In the genomic region with DNA sequence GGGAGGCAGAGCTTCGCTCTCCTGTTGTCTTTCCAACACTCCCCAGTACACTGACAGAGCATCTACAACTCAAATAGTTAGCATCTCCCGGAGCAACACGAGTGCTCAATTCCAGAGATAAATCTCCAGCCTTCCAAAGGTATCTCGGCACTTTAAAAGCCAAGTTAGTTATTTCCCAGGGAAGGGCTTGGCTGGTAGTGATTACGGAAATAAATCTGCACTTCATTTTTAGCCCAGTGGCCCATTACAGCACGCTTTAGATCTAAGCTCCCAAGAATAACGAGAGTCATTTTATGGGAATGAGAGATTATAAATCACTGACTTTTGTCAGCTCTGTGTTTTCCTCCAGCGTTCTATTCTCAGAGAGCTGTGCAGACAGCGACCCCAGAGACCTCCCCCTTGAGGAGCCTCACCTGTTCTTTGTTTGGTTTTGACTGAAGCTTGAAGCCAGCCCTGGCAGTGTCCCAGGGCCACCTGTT, we compare ENCODE assay signal across 12 mouse cellular contexts.
A peak's percentile ranks its signal among the peaks of the same experiment; 100 is the strongest.
DNase-seq lines count a peak whose midpoint lies in the region; ATAC-seq and TF ChIP-seq lines count a peak whose summit lies in the region.
"Had no signal": no experiment of that assay in that cellular context is flagged by ENCODE, and none has a peak within 500 bp of the region (broad histone marks: within the 10 kb centered on the region; RNA-seq: fewer than 3 reads in every experiment).

No protein-coding gene starts in this region.

- 20% methylated on average over 9 of the region's 9 CpGs for WGBS in heart, postnatal 0 days
- WGBS in neural tube, embryonic 14.5 days = 10% methylated on average over 9 of the region's 9 CpGs

- peak overlapping the region; percentile 43; the same call in 1 of the 2 replicates for H3K27ac ChIP-seq in heart, postnatal 0 days (ENCODE audit: low read depth)
- H3K27ac ChIP-seq in neural tube, embryonic 14.5 days (ENCODE audit: low read depth, low read length) = peak overlapping the region; percentile 55; the same call in 1 of the 2 replicates
- H3K27ac ChIP-seq: midbrain, embryonic 12.5 days had no signal

- H3K4me3 ChIP-seq in heart, postnatal 0 days (ENCODE audit: low read depth, low read length) = no peak overlapping the region
- H3K4me3 ChIP-seq in neural tube, embryonic 14.5 days (ENCODE audit: low read depth, low read length) = no peak overlapping the region
- H3K4me3 ChIP-seq: midbrain, embryonic 12.5 days had no signal

- no peak for ATAC-seq in heart, postnatal 0 days (ENCODE audit: insufficient read depth, low read depth)
- ATAC-seq in neural tube, embryonic 14.5 days (ENCODE audit: low read depth) = peak; percentile 79; the same call in 1 of the 2 replicates

- H3K9ac ChIP-seq in heart, postnatal 0 days (replicated peaks; ENCODE audit: low read depth, low read length) = no peak overlapping the region
- H3K9ac ChIP-seq in neural tube, embryonic 14.5 days (replicated peaks; ENCODE audit: low read depth, low read length) = no peak overlapping the region
- H3K9ac ChIP-seq: midbrain, embryonic 12.5 days had no signal

- no peak for TF ChIP-seq CTCF in heart, postnatal 0 days (IDR thresholded peaks at IDR 0.05; ENCODE audit: low read depth)

- no peak overlapping the region; the same call in 1 of the 2 replicates for H3K4me2 ChIP-seq in heart, postnatal 0 days (ENCODE audit: low read depth, low read length)
- no peak overlapping the region for H3K4me2 ChIP-seq in neural tube, embryonic 14.5 days (ENCODE audit: low read depth, low read length)
- H3K4me2 ChIP-seq: midbrain, embryonic 12.5 days had no signal

- intact Hi-C loops in heart, postnatal 25 days (cut with DNase I) = loop anchor here (10.0 kb wide), 1 partner anchor 121 kb away; no protein-coding TSS in a partner anchor
- intact Hi-C loops in gastrocnemius, postnatal 36 days (cut with DNase I) = no loop called here

- peaks cover 11% of the 10 kb centered on the region for H3K4me1 ChIP-seq in heart, postnatal 0 days (ENCODE audit: control insufficient read depth, insufficient read depth)
- H3K4me1 ChIP-seq in neural tube, embryonic 14.5 days (ENCODE audit: control insufficient read depth, insufficient read depth, low read length) = peaks cover 6% of the 10 kb centered on the region; the same call in 1 of the 2 replicates

- no peaks in the 10 kb centered on the region for H3K9me3 ChIP-seq in heart, postnatal 0 days (replicated peaks; ENCODE audit: control insufficient read depth, low read length)
- no peaks in the 10 kb centered on the region for H3K9me3 ChIP-seq in neural tube, embryonic 14.5 days (ENCODE audit: control insufficient read depth, low read length)
- H3K9me3 ChIP-seq: midbrain, embryonic 12.5 days had no signal

- no peak for TF ChIP-seq EP300 in heart, postnatal 0 days (IDR thresholded peaks at IDR 0.05; ENCODE audit: low read depth)

- peak; percentile 6 for DNase-seq in heart, adult 8-10 months (ENCODE audit: low spot score)
- DNase-seq in heart, postnatal 25 days (ENCODE audit: low spot score) = no peak
- peak; percentile 4 for DNase-seq in kidney, postnatal 14 days
- no peak for DNase-seq in kidney, postnatal 36 days
- DNase-seq in heart, postnatal 0 days (ENCODE audit: low spot score) = no peak
- no peak for DNase-seq in gastrocnemius, postnatal 36 days
- no peak for DNase-seq in Muller cell, postnatal 12 days (ENCODE audit: inconsistent ontology term)
- DNase-seq: adrenal gland, adult 8-10 months; B cell, adult 2 months; retina, postnatal 1 day had no signal

- H3K27me3 ChIP-seq in heart, postnatal 0 days (ENCODE audit: control insufficient read depth, insufficient read depth, low read length) = no peaks in the 10 kb centered on the region
- H3K27me3 ChIP-seq in neural tube, embryonic 14.5 days (ENCODE audit: control insufficient read depth, insufficient read depth, low read length) = no peaks in the 10 kb centered on the region
- H3K27me3 ChIP-seq: midbrain, embryonic 12.5 days had no signal

- no peaks in the 10 kb centered on the region for H3K36me3 ChIP-seq in heart, postnatal 0 days (replicated peaks; ENCODE audit: control insufficient read depth, insufficient read depth, low read length)
- no peaks in the 10 kb centered on the region for H3K36me3 ChIP-seq in neural tube, embryonic 14.5 days (ENCODE audit: control insufficient read depth, insufficient read depth, low read length)
- H3K36me3 ChIP-seq: midbrain, embryonic 12.5 days had no signal

Comparison
In these comparisons a context has a peak if more than half of its experiments do, and no peak if none do; other contexts are left out.
1. DNase-seq: peak in heart, adult 8-10 months (single experiment) and kidney, postnatal 14 days (single experiment); none in heart, postnatal 25 days (single experiment), kidney, postnatal 36 days (0 of 2), heart, postnatal 0 days (single experiment), gastrocnemius, postnatal 36 days (0 of 2) and Muller cell, postnatal 12 days (single experiment).